Mouse (Mus musculus): Measurements from ENCODE around the gene Kxd1. TPM values are rescaled to one million over a fixed set of nuclear protein-coding genes. Genes with fewer than 3 reads are reported as not detected.

The Kxd1 gene
- polyA plus RNA-seq, 1 experiment from 2014 or later = 81.4 TPM

GRCm38 (mm10) chr8:70507027-70507393, 20.7 kb downstream of the Kxd1 start:
- no peak for TF ChIP-seq CTCF (IDR thresholded peaks at IDR 0.05)

GRCm38 (mm10) chr8:70506328-70507026, 21.3 kb downstream of the Kxd1 start, which contains the start of gene Rex1bd:
Rex1bd (minus strand) TSS chr8:70506752.
- in situ Hi-C loops (cut with MboI; ENCODE audit: low pct_unique_long_range_greater_than_20kb) = no loop called here
- ATAC-seq (peak; percentile 77), DNase-seq (ENCODE audit: low read depth, low spot score) (peak; percentile 56)
- H3K27me3 ChIP-seq = no peaks in the 10 kb centered on the region
- ChIA-PET POLR2A (interaction anchor here (0.7 to 1.6 kb wide), 9 partner anchors 21 to 231 kb away, joined by 3 to 6 read pairs (median 4); partner anchors contain the start of genes Fkbp8, Kxd1 and Upf1), CTCF (interaction anchor here (1.2 to 2.5 kb wide), 6 partner anchors 13 to 153 kb away, joined by 3 to 14 read pairs (median 6); partner anchors contain the start of genes Crtc1 and Upf1)
- TF ChIP-seq CTCF (IDR thresholded peaks at IDR 0.05) = no peak

More at GRCm38 (mm10) chr8:70507027-70507393, 20.7 kb downstream of the Kxd1 start:
- no peak for DNase-seq (ENCODE audit: low read depth, low spot score)
- POLR2A ChIA-PET = interaction anchor here (0.7 to 1.6 kb wide), 6 partner anchors 20 to 231 kb away, joined by 3 to 6 read pairs (median 4); partner anchors contain the start of genes Fkbp8 and Kxd1
- H3K27me3 ChIP-seq = no peaks in the 10 kb centered on the region
- CTCF ChIA-PET = interaction anchor here (1.2 to 2.5 kb wide), 3 partner anchors 13 to 154 kb away, joined by 3 to 7 read pairs (median 4); partner anchors contain the start of genes Crtc1 and Upf1
- ATAC-seq = no peak
- in situ Hi-C loops (cut with MboI; ENCODE audit: low pct_unique_long_range_greater_than_20kb) = no loop called here

GRCm38 (mm10) chr8:70505698-70506327, 21.9 kb downstream of the Kxd1 start:
- no peaks in the 10 kb centered on the region for H3K27me3 ChIP-seq
- DNase-seq (ENCODE audit: low read depth, low spot score) (no peak), ATAC-seq (peak; percentile 9)
- TF ChIP-seq CTCF (IDR thresholded peaks at IDR 0.05) = no peak
- ChIA-PET CTCF (interaction anchor here (0.8 to 3.0 kb wide), 18 partner anchors 20 to 165 kb away, joined by 3 to 18 read pairs (median 4); partner anchors contain the start of gene Upf1), POLR2A (interaction anchor here (0.9 to 1.6 kb wide), 6 partner anchors 122 to 160 kb away, joined by 3 to 5 read pairs (median 4); partner anchors contain the start of gene Upf1)
- in situ Hi-C loops (cut with MboI; ENCODE audit: low pct_unique_long_range_greater_than_20kb) = no loop called here

- no peak for DNase-seq (ENCODE audit: low read depth, low spot score)
- no peaks in the 10 kb centered on the region for H3K27me3 ChIP-seq
- POLR2A ChIA-PET = interaction anchor here (1.1 to 1.3 kb wide), 2 partner anchors 81 to 129 kb away, joined by 3 to 4 read pairs; no protein-coding TSS in a partner anchor
- TF ChIP-seq CTCF (IDR thresholded peaks at IDR 0.05) = no peak
- ATAC-seq = no peak
- CTCF ChIA-PET = interaction anchor here (0.6 to 3.0 kb wide), 25 partner anchors 9 to 170 kb away, joined by 3 to 18 read pairs (median 4); partner anchors contain the start of gene Upf1
- in situ Hi-C loops (cut with MboI; ENCODE audit: low pct_unique_long_range_greater_than_20kb) = loop anchor here (5.0 kb wide), 2 partner anchors 93 to 128 kb away; no protein-coding TSS in a partner anchor
These were observed 22.9 kb downstream of the Kxd1 start for GRCm38 (mm10) chr8:70504851-70505250.

GRCm38 (mm10) chr8:70504291-70504716, 23.5 kb downstream of the Kxd1 start:
- POLR2A ChIA-PET = interaction anchor here (1.3 to 1.4 kb wide), 3 partner anchors 82 to 120 kb away, joined by 3 to 4 read pairs (median 4); no protein-coding TSS in a partner anchor
- no peaks in the 10 kb centered on the region for H3K27me3 ChIP-seq
- DNase-seq (ENCODE audit: low read depth, low spot score) (no peak), ATAC-seq (no peak)
- TF ChIP-seq CTCF (IDR thresholded peaks at IDR 0.05) = no peak
- in situ Hi-C loops (cut with MboI; ENCODE audit: low pct_unique_long_range_greater_than_20kb) = loop anchor here (5.0 kb wide), 2 partner anchors 92 to 127 kb away; no protein-coding TSS in a partner anchor
- CTCF ChIA-PET = interaction anchor here (0.8 to 3.0 kb wide), 21 partner anchors 9 to 187 kb away, joined by 3 to 18 read pairs (median 4); partner anchors contain the start of gene Upf1

- H3K27me3 ChIP-seq = no peaks in the 10 kb centered on the region
- CTCF ChIA-PET = interaction anchor here (0.8 to 3.0 kb wide), 9 partner anchors 48 to 119 kb away, joined by 3 to 18 read pairs (median 3); no protein-coding TSS in a partner anchor
- ATAC-seq (no peak), DNase-seq (ENCODE audit: low read depth, low spot score) (no peak)
- in situ Hi-C loops (cut with MboI; ENCODE audit: low pct_unique_long_range_greater_than_20kb) = loop anchor here (5.0 kb wide), 2 partner anchors 91 to 126 kb away; no protein-coding TSS in a partner anchor
- TF ChIP-seq CTCF (IDR thresholded peaks at IDR 0.05) = no peak
- POLR2A ChIA-PET = interaction anchor here (0.6 to 1.4 kb wide), 4 partner anchors 87 to 200 kb away, joined by 3 to 4 read pairs (median 3); no protein-coding TSS in a partner anchor
These were observed 24.6 kb downstream of the Kxd1 start for GRCm38 (mm10) chr8:70503062-70503750.

- in situ Hi-C loops (cut with MboI; ENCODE audit: low pct_unique_long_range_greater_than_20kb) = loop anchor here (5.0 kb wide), 2 partner anchors 90 to 125 kb away; no protein-coding TSS in a partner anchor
- DNase-seq (ENCODE audit: low read depth, low spot score) = no peak
- CTCF ChIA-PET = interaction anchor here (1.0 to 3.0 kb wide), 3 partner anchors 53 to 119 kb away, joined by 3 to 18 read pairs (median 4); no protein-coding TSS in a partner anchor
- no peak for TF ChIP-seq CTCF (IDR thresholded peaks at IDR 0.05)
- POLR2A ChIA-PET = no interaction called here
- H3K27me3 ChIP-seq = no peaks in the 10 kb centered on the region
- ATAC-seq = no peak
These were observed 25.2 kb downstream of the Kxd1 start for GRCm38 (mm10) chr8:70502540-70502939.

- TF ChIP-seq CTCF (IDR thresholded peaks at IDR 0.05) = no peak
- ChIA-PET POLR2A (no interaction called here), CTCF (interaction anchor here (1.4 kb wide), 1 partner anchor 53 kb away, joined by 4 read pairs; no protein-coding TSS in a partner anchor)
- H3K27me3 ChIP-seq = no peaks in the 10 kb centered on the region
- in situ Hi-C loops (cut with MboI; ENCODE audit: low pct_unique_long_range_greater_than_20kb) = loop anchor here (5.0 kb wide), 2 partner anchors 90 to 125 kb away; no protein-coding TSS in a partner anchor
- no peak for DNase-seq (ENCODE audit: low read depth, low spot score)
- ATAC-seq = no peak
These were observed 25.8 kb downstream of the Kxd1 start for GRCm38 (mm10) chr8:70501820-70502529.
